Mouse (Mus musculus) cerebellum, adult 9-10 months (tissue): Measurements from ENCODE around the gene Cd86.

Experiments
- DNase-seq: peaks from one replicate; pipeline ENCODE4 v3.0.0; 2022

Gene Cd86

DNA sequence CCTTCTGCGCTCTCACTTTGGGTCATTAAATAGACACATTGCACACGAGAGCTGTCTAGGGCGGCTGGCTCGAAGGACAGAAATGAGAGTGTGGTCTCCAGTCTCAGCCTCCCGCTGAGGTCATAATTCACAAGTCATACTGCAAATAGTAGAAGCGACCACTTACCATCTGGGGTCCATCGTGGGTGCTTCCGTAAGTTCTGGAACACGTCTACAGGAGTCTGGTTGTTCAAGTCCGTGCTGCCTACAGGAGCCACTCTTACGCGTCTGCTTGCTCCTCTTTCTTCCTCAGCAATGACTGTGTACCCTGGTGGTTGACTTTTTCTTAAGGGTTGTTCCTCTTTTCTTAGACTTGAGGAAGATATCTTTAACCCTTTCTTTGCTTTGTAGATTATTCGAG lies at the start of gene Cd86:
Gene Cd86 (minus strand): TSS at position 300 of the 400 bp plus-strand sequence.
- no peak for DNase-seq

DNA sequence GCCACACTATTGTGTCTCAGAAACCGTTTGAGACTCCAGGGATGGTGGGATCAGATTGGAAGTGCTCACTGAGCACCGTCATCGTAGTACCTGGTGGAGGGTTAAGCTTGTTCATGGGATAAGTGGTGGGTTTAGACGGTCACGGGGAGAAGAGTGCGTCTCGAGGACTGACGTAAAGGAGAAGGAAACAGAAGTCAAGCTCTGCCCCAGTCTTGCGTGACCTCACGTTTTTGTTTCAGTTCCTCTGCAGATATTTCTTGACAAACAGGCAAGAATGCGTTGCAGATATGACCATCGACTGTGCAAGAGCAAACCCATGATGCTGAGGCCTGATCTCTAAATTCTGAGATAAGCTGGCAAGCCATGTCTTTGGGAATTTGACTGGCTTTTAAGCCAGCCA lies 45.9 kb upstream of the Cd86 start:
- DNase-seq = no peak

- no peak for DNase-seq
Measured at GRCm38 (mm10) chr16:36710794-36711193, 44.9 kb upstream of the Cd86 start.

DNA sequence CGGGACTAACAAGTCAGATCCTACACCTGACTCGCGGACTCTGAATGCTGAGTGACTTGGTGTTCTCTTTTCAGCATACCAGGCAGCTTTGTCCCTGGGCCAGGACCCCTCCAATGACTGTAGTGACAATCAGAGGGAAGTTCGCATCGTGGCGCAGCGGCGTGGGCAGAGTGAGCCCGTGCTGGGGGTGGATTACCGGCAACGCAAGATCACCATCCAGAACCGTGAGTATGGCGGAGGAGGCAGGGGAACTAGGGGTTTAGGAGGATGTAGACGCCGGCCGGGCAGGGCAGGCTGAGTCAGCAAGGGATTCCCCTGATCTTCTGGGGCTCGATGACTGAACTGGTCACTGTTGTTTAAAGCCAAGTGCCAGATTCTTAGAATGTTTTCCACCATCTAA lies 43.5 kb upstream of the Cd86 start:
- no peak for DNase-seq

DNA sequence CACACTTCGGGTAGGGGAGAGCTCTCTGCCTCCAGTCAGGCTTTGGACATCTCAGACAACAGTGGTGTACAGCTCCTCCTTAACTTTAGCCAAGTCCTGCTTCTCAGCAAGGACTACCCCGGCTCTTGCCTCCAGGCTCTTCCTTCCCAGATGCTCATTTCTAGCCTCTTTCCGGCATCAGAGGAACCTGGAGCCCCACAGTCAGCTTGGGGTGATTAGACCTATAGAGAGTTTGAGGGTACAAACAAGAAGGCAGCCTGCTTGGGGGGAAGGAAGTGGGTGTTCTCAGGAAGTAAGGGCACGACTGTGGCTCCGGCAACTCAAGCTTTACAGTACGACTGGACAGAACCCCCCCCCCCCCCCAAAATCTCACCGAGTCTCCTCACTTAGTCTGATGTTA lies 42.9 kb upstream of the Cd86 start:
- DNase-seq = no peak

GRCm38 (mm10) chr16:36707702-36708423 lies 42.0 kb upstream of the Cd86 start:
- peak; percentile 5 for DNase-seq

DNA sequence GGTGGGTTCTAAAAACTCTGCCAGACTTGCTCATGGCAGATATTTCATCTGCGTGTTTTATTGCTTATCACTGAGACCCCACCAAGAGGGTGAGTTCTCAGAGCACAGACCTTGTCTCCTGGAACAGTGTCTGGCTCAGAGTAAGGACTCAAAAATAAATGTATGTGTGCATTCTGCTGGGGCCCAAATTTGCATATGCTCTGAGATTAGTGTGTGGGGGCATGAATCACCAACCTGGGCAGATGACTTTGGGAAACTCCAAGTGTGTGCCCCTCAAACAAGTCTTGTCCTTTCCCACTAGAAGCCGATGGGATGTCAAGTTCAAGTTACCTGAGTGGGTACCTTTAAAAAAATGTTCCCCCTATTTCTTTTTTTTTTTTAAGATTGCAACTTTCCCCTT lies 34.6 kb upstream of the Cd86 start:
- DNase-seq = no peak

DNA sequence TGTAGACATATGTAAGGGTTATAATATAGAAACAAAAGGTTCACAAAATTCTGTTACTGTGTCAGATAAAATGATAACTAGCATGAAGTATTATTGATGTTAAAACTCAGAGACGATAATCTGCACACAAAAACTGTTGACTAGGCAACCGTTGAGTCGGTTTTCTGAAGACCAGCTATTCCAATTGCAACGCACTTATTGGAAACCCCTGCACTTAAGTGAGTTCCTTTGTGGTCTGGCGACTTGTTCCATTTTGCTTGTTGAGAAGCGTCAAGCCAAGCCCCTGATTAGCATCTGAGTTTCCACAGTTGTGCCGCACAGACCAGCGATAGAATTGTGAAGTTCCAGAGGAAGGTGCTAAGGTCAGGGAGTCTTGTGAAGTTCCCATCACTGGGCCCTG lies 31.4 kb upstream of the Cd86 start:
- no peak for DNase-seq

- no peak for DNase-seq
Measured at GRCm38 (mm10) chr16:36694798-36695290, 29.0 kb upstream of the Cd86 start.

DNA sequence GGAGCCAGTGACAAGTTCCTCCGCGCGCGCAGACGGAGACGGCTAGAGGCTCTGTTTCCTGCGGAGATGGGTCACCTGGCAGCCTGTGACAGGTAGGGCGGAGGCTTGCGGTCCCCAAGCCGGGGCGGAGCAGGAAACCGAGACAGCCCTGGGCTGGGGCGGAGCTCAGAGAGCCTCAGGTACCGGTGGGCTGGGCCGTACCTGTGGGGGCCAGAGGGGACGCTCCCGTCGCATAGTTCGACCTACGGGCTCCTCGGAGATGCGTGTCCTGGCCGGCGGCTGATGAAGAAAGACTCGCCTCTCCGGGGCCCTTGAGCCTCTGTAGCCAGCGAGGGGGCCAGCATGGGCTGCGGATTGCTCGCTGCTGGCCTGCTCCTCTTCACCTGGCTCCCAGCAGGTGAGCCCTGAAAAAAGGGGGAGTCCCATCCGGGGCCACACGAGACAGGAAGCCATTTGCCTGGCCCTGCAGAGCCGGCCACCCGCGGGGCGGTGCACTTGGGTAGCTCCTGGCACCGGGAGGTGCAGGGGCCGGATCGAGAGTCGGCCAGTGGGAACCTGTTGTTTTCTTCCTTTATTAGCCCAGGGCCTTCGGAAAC lies 28.0 kb upstream of the Cd86 start, which contains the start of gene Ildr1:
Gene Ildr1 (plus strand): TSS at position 161 of the 596 bp plus-strand sequence.
- no peak for DNase-seq

- no peak for DNase-seq
Measured at GRCm38 (mm10) chr16:36691484-36691883, 25.6 kb upstream of the Cd86 start.

- DNase-seq = no peak
Measured at GRCm38 (mm10) chr16:36688076-36688475, 22.2 kb upstream of the Cd86 start.

DNA sequence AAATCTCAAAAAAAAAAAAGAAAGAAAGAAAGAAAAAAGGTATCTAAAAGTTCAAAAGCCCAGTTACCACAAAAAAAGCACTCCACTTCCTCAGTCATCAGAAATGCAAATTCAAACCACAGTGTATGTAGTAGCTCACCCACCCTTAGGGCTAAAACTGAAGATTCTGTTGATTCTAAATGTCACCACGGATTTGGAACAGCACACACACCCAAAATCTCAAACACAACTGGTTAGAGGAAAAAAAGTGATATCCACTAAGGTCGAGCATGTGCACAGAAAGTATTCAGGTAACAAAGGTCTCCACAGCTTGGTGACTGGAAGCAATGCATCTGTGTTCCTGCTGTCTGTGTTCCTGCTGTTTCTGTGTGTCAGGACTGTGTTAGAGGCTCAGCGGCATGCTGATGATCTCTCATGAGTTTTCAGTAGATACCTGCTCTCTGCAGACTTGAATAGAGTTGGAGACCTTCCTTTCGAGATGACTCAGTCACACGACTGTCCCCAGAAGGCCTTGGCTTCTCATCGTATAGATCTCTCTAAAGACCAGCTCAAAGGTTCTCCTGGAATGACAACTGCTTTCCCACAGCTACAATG lies 18.5 kb upstream of the Cd86 start:
- no peak for DNase-seq

DNA sequence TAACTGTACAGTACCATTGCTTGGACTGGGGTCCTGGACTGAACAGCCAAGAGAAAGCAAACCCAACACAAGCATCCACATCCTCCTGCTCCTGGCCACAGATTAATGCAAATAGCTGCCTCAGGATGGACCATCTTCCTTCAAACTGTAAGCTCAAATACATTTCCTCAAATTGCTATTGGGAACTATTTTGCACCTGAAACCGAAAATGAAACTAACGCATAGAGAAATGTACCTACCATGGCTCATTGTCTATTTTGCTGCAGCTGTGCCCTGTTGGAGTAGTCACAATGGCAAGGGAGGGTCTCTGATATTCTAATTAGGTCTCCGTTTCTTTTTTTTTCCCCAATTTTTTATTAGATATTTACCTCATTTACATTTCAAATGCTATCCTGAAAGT lies 15.9 kb upstream of the Cd86 start:
- no peak for DNase-seq

GRCm38 (mm10) chr16:36675902-36676301 lies 10.0 kb upstream of the Cd86 start:
- DNase-seq = no peak

DNA sequence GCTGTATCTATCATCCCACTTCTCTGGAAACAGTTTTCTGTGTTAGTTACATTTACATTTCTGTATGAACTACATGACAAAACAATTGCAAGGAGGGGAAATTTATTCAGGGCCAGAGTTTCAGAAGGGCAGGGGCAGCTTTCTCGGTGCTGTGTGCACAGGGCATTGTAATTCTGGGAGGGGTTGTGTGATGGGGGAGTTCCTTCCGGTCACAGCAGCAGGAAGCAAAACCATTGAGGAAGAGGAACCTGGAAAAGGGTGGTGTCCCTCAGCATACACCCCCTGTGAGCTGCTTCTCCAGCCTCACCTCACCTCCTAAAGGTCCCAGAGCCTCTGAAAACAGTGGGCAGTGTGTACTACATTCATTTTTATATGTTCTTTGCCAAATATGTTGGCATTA lies 9.4 kb upstream of the Cd86 start:
- no peak for DNase-seq

DNA sequence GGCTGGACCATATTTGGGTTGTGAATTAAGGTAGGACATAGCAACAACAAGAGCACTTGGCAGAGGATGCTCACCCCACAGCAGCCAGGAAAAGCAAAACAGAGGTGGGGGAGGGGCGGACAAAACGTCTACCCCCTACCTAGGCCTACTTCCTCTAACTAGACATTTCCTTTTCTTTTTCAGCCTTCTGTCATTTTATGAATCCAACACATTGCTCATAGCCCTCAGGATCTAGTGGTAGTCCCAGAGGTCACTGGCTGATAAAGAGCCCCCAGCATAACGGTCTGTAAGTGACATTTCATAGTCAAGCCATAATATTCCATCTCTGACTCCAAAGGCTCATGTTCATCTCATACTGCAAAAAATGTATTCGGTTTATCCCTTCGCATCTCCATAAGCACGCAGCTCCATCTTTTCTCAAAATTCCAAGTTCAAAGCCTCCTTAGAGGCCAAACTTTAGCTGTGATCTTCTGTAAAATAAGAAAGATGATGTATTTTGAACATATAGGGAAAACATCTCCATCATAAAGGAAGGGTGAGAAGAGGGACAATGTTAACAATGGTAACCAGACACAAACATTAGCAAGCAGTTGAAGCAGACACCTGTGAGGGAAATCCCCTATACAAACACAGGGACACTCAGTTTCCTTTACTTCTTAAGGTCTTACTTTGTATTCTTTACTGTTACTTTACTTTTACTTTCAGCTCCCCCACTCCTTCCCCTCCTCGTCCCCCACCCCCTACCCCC lies 8.8 kb upstream of the Cd86 start:
- DNase-seq = no peak

GRCm38 (mm10) chr16:36673196-36673595 lies 7.3 kb upstream of the Cd86 start:
- DNase-seq = no peak

DNA sequence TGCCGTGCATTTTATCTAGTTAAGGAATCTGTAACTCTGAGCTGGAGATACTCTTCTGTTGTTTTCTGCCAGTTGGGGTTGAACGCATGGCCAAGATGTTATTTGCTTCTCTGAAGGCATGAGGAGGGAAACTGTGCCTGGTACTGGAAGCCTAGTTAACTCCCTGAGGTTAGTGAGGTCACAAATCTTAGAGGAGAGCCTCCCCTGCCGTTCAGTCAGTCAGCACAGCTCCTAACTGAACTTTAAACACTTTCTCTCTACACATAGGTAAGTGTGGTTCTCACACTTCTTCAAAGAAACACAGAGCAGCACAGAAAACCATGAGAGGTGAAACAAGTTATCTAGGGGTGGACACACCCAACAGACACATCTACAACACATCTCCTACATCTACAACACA lies 4.7 kb upstream of the Cd86 start:
- DNase-seq = no peak

- DNase-seq = no peak
Measured at GRCm38 (mm10) chr16:36666448-36667017, 652 bp upstream of the Cd86 start.

GRCm38 (mm10) chr16:36663484-36663883 lies 2.4 kb downstream of the Cd86 start:
- DNase-seq = no peak

DNA sequence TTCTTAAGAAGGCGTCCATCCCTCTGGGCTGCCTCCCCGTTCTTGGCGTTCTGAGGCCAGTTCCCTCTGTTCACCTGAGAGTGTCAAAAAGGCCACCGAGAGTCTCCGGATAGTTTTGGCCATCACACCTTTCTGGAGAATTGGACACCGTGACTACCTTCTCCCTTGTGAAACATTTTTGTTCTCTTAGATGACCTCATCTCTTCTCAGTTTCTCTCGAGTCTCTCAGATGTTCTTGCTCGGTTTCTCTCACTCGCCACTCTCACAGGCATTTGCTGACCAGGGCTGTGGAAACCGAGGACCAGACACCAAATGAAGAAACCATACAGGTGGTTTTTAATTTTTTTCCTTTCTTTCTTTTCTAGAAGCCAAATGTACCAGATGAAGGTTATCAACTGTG lies 4.6 kb downstream of the Cd86 start:
- DNase-seq = no peak

DNA sequence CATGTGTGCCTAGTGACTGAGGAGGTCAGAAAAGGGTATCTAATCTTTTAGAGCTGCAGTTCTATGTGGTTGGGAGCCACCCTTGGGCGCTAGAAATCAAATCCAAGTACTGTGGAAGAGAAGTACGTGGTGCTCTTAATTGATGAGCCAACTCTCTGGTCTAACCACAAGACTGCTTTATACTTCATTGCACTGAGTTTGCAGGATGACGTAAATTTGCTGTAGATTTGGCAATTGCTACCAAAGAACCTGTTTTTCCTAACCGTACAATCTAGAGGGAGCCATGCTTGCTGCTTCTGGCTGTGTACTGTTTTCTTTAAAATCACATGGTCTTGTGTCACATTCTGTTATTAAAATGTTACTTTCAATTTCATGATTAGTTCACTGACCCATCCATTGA lies 10.0 kb downstream of the Cd86 start:
- DNase-seq = no peak
